Mouse (Mus musculus) stomach, postnatal 0 days (tissue): ENCODE data around the gene Tbca. TPM values are rescaled to one million over a fixed set of nuclear protein-coding genes. Genes with fewer than 3 reads are reported as not detected.

Experiments used
- ATAC-seq: fragments of 200-750 bp; cut with Nextera tagmentation; 2 replicates; pipeline ENCODE4 v1.8.0; 2017; ENCODE audit not compliant: low FRiP score, low TSS enrichment
- DNase-seq: peaks from one replicate; pipeline ENCODE4 v3.0.0-alpha.2; 2016; ENCODE audit warnings: low spot score
- H3K27ac ChIP-seq: fragments of 300-500 bp; sonication (generic); replicated peaks from 2 replicates; pipeline ENCODE4 v1.5.1; 2014; ENCODE audit warnings: mild to moderate bottlenecking, control low read depth
- H3K27me3 ChIP-seq: fragments of 300-500 bp; sonication (generic); 2 replicates; pipeline ENCODE4 v1.6.1; 2014; ENCODE audit warnings: low read length; ENCODE audit not compliant: control insufficient read depth, insufficient read depth
- H3K36me3 ChIP-seq: fragments of 300-500 bp; sonication (generic); 2 replicates; pipeline ENCODE4 v1.6.1; 2014; ENCODE audit warnings: low read length, mixed read lengths; ENCODE audit not compliant: control insufficient read depth, insufficient read depth
- H3K4me1 ChIP-seq: fragments of 300-500 bp; sonication (generic); replicated peaks from 2 replicates; pipeline ENCODE4 v1.6.1; 2014; ENCODE audit warnings: antibody characterized with exemption; ENCODE audit not compliant: control insufficient read depth, insufficient read depth
- H3K4me2 ChIP-seq: fragments of 300-500 bp; sonication (generic); replicated peaks from 2 replicates; pipeline ENCODE4 v1.6.1; 2014; ENCODE audit warnings: low read depth, mild to moderate bottlenecking, control low read depth, moderate library complexity
- H3K4me3 ChIP-seq: fragments of 300-500 bp; sonication (generic); 2 replicates; pipeline ENCODE4 v1.5.1; 2014; ENCODE audit warnings: low read depth, low read length, control low read depth
- H3K9ac ChIP-seq: fragments of 300-500 bp; sonication (generic); 2 replicates; pipeline ENCODE4 v1.6.1; 2014; ENCODE audit warnings: mild to moderate bottlenecking, low read length, control low read depth, mixed read lengths
- H3K9me3 ChIP-seq: fragments of 300-500 bp; sonication (generic); 2 replicates; pipeline ENCODE4 v1.6.1; 2016; ENCODE audit warnings: low read length; ENCODE audit not compliant: control insufficient read depth
- CTCF ChIP-seq: IDR thresholded peaks from 2 replicates; pipeline ENCODE4 v1.5.1; 2016; ENCODE audit warnings: antibody characterized with exemption, low read depth, mild to moderate bottlenecking, moderate library complexity
- EP300 ChIP-seq: optimal IDR thresholded peaks from 2 replicates; pipeline ENCODE3; 2016; ENCODE audit warnings: antibody characterized with exemption
- WGBS: fragments of 180-500 bp; shearing (Covaris S2); extraction: QIAGEN DNeasy Blood & Tissue Kit; methylation state at CpG from one replicate; pipeline ENCODE4 v1.1.7; 2014; 5-methylcytosine and 5-hydroxymethylcytosine counted together
- polyA plus RNA-seq: library from polyadenylated mRNA; unstranded; fragments of >200 nt; fragmentation: Nextera tagmentation; extraction: Ambion mirVana; gene quantifications from 2 replicates; pipeline ENCODE4 v1.2.1, GENCODE M21; 2015

The Tbca gene
- polyA plus RNA-seq, 1 experiment from 2014 or later: 217 TPM

GRCm38 (mm10) chr13:94883966-94884960 is 95.6 kb downstream of the Tbca start:
- peak overlapping the region; percentile 69 for H3K4me2 ChIP-seq
- no peaks in the 10 kb centered on the region for H3K9me3 ChIP-seq
- peak overlapping the region; percentile 37; the same call in 1 of the 2 replicates for H3K4me3 ChIP-seq
- H3K27ac ChIP-seq: no peak overlapping the region
- H3K27me3 ChIP-seq: peaks cover 38% of the 10 kb centered on the region
- no peak; the same call in 1 of the 2 replicates for ATAC-seq
- no peaks in the 10 kb centered on the region for H3K36me3 ChIP-seq
- WGBS: 5% methylated on average over 36 of the region's 36 CpGs
- 0 out of 2 replicates have a peak, but pooled peaks cover 4% of the 10 kb centered on the region for H3K4me1 ChIP-seq
- no peak for DNase-seq
- no peak overlapping the region for H3K9ac ChIP-seq
- no peak for TF ChIP-seq EP300
- no peak for TF ChIP-seq CTCF

GRCm38 (mm10) chr13:94885291-94886235 is 96.9 kb downstream of the Tbca start:
- no peaks in the 10 kb centered on the region for H3K36me3 ChIP-seq
- TF ChIP-seq CTCF (no peak), EP300 (no peak)
- no peaks in the 10 kb centered on the region for H3K9me3 ChIP-seq
- no peak overlapping the region for H3K9ac ChIP-seq
- no peak for DNase-seq
- ATAC-seq: peak; percentile 38; the same call in 1 of the 2 replicates
- H3K4me1 ChIP-seq: 0 out of 2 replicates have a peak, but pooled peaks cover 4% of the 10 kb centered on the region
- WGBS: 3% methylated on average over 44 of the region's 81 CpGs
- H3K4me3 ChIP-seq: peak overlapping the region; percentile 24
- no peak overlapping the region for H3K27ac ChIP-seq
- peaks cover 37% of the 10 kb centered on the region for H3K27me3 ChIP-seq
- H3K4me2 ChIP-seq: peak overlapping the region; percentile 29

Other genes with a start within 250 kb of the Tbca start
- not detected in 2 replicates for gene Otp, start 86.7 kb downstream of the Tbca start, polyA plus RNA-seq
- 17.0 and 17.2 TPM in 2 replicates for gene Wdr41, start 187.4 kb downstream of the Tbca start, polyA plus RNA-seq